Mouse (Mus musculus) spleen, adult 12 weeks (tissue): ENCODE results near the gene Aurkaip1.

Source experiments
- DNase-seq: peaks from one replicate; pipeline ENCODE4 v3.0.0; 2022; ENCODE audit warnings: low spot score

Aurkaip1 gene

DNA sequence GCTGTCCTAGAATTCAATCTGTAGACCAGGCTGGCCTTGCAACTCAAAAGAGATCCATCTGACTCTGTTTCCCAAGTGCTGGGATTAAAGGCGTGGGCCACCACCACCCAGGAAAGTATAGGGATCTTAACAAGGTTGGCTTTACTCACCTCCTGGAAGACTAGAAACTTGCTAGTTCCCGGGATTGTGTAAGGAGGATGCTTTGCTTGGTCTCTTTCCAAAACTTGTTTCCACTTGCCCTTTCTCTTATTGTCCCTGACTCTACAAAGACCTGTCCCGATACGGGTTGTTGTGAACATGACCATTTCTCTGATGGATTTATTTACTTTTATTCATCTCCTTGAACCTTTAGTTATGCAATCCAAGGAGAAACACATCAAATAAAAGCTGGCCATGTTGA, 1.2 kb upstream of the Aurkaip1 start:
- DNase-seq: no peak

DNA sequence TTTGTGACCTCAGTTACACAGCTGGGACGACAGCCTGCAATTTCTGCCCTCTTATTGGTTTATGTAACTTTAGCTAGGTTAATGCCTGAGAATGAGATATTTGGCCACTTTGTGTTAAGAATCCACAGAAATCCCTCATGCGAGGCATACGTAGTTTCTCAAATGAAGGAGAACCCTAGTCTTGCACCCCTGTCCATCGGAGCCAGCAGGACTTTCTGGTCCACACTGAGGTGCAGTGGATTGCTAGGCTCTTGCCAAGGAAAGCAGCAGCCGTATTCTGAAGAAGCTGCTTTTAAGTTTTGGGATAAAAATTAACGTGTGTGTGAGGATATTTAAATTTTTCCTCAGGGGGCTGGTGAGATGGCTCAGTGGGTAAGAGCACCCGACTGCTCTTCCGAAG, 476 bp upstream of the Aurkaip1 start:
- DNase-seq: no peak

DNA sequence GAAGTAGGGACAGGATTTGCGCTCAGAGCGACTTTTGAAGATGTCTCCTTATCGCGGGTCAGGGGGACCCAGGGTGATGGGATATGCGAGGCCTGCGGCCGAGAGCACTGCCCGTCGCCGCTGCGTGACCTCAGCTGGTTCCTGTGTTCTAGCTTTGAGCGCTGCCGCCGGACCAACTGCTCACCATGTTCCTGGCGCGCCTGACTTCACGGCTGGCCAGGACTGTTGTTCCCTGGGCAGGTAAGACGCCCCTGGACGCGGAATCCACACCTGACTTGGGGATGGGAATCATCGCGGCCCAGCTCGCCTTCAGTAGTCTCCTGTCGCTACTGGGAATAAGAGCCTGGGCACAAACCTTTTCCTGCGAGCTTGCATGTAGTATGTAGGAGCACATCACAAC, 759 bp downstream of the Aurkaip1 start:
- no peak for DNase-seq

GRCm38 (mm10) chr4:155832321-155832720, 1.2 kb downstream of the Aurkaip1 start:
- DNase-seq: no peak

DNA sequence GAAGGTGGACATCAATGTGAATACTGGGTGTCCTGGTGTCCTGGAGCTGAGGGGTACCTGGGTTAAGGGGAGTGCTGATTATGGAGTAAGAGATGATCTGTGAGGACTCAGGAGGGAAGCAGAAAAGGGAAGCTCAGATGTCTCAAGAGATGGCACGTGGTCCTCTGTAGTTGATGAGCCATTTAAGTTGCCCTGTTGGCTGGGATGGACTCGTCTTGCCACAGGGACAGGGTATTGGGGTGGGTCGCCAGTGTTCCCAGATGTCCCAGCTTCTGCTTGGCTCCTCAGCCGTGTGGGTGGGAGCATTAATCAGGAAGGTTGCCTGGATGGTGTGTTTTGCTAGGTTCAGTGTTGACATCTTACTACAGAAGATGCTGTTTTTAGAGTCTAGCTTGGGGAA, 2.2 kb downstream of the Aurkaip1 start:
- no peak for DNase-seq

- no peak for DNase-seq
Observed at GRCm38 (mm10) chr4:155833836-155834235, 2.8 kb downstream of the Aurkaip1 start.

DNA sequence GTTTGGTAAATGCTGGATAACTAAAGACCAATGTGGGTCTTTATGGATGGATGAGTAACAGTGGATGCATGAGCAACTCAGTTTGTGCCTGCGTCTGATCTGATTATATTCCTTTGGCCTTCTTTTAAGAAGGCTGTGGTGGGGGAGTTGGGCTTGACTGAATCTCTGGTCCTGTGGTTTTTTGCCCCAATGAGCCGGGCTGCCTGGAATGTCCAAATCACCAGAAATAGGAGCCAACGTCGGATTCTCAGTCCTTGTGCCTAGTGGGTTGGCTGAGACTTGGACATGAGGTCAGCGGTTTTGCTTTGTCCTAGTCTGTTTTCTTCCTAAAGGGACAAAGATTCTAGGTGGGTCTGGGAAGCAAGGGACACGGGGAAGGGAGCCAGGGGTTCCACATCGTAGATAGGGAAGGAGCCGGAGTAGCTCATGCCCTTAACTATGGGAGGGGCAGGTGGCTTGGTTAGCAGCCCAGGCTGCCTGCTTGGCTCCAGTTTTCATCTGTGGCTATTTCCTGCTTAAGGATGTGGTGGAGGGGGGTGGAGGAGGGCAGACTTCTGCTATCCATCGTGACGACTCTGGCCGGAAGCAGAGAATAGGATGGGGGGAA, 6.4 kb downstream of the Aurkaip1 start:
- no peak for DNase-seq

GRCm38 (mm10) chr4:155838187-155839153, 7.4 kb downstream of the Aurkaip1 start:
- DNase-seq: no peak

- DNase-seq: no peak
Observed at GRCm38 (mm10) chr4:155839483-155839910, 8.4 kb downstream of the Aurkaip1 start, which contains the start of gene Mxra8. Gene Mxra8 (plus strand): TSS chr4:155839680.

GRCm38 (mm10) chr4:155840076-155841002, 9.3 kb downstream of the Aurkaip1 start:
- no peak for DNase-seq

DNA sequence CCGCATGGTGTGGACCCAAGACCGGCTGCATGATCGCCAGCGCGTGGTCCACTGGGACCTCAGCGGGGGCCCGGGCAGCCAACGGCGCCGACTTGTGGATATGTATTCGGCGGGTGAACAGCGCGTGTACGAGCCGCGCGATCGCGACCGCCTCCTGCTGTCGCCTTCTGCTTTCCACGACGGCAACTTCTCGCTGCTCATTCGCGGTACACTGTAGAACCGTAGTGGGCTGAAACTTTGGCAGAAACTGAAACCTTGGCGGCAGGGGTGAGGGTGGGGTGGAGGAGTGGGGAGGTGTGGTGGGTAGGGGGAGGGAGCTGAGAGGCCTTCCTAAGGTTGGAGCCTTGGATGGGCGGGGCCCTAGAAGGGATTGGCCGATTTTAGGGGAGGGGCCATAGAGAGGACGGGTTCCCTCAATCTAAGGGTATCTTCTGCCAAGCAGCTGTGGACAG, 10.0 kb downstream of the Aurkaip1 start:
- peak; percentile 59 for DNase-seq

- no peak for DNase-seq
Observed at GRCm38 (mm10) chr4:155841651-155842270, 10.7 kb downstream of the Aurkaip1 start.

DNA sequence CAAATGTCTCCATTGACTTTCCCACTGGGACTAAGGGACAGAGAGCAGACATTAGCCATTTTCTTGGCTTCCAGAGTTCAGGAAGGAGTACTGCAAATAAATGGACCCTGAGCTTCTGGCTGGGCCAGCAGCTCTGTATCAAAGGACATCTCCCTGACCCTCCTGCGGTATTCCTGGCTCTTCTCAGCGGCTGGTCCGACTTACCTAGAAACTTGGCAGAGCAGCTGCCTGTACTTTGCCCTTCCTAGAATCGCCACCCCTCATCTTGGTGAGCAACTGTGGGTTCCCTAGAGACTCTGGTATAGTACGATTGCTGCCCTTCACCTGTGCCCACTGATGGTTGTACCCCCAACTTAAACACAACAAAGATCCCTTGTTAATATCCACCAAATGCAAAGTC, 12.2 kb downstream of the Aurkaip1 start:
- no peak for DNase-seq

DNA sequence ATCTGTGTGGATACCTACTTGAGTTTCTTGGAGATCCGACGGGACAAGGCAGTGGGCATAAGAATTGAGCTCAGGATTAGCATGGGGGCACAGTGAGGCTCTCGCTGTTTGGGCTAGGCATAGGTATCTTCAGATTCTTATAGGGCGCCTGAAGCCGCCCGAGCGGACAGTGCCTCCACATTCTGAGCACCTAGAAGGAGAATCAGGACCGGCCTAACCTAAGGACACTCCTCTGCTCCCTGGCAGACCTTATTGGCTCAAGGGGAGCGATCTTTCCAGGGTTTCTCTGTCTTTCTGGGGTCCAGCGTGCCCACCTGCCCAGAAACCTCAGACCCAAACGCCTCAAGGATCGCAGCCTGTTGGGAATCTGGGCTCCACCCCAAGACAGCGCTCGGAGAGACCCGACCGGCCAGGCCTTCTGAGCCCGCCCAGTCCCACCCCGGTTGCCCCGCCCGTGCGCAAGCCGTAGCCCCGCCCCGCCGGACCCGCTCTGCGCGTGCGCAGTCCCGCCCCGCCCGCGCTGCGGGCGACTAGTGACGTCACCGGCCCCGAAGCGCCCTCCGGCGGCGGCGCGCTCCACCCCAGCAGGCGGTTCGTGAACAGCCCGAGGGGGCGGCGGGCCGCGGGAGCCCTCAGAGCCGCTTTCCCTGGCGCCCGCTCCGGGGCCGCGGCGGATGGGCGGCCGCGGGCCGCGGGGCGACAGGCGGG, 16.0 kb downstream of the Aurkaip1 start, which contains the start of gene Dvl1:
Gene Dvl1 (plus strand): TSS at position 532 of the 708 bp plus-strand sequence.
- DNase-seq: peak; percentile 94

DNA sequence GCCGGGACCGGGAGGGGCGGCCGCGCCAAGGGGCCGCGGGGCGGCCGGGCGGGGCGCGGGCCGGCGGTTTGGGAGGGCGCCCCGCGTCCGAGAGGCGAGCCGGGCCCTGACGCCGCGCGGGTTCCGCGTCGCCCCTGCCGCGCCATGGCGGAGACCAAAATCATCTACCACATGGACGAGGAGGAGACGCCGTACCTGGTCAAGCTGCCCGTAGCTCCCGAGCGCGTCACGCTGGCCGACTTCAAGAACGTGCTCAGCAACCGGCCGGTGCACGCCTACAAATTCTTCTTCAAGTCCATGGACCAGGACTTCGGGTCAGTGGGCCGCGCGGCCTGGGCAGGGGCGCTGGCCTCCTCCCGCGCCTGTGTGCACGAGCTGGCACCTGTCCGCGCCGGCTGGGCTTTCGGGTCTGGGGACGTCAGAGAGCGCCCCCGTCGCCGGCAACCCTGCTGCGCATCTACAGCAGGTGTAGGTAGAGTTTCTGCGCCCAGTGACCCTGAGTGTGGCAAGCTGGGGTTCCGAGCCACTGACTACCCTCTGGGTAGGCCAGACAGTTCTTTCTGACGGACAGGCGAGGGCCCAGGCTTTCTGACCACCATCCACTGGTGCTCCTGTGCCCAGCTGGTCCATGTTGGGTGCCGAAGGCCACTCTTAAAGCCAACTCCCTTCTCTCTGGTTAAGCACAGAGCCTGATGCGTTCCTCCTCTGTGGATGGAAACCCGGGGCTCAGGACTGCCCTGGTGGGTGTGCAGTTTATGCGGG, 16.7 kb downstream of the Aurkaip1 start:
- DNase-seq: no peak

- DNase-seq: no peak
Observed at GRCm38 (mm10) chr4:155848434-155849095, 17.5 kb downstream of the Aurkaip1 start.

- DNase-seq: no peak
Observed at GRCm38 (mm10) chr4:155849391-155849790, 18.3 kb downstream of the Aurkaip1 start.

DNA sequence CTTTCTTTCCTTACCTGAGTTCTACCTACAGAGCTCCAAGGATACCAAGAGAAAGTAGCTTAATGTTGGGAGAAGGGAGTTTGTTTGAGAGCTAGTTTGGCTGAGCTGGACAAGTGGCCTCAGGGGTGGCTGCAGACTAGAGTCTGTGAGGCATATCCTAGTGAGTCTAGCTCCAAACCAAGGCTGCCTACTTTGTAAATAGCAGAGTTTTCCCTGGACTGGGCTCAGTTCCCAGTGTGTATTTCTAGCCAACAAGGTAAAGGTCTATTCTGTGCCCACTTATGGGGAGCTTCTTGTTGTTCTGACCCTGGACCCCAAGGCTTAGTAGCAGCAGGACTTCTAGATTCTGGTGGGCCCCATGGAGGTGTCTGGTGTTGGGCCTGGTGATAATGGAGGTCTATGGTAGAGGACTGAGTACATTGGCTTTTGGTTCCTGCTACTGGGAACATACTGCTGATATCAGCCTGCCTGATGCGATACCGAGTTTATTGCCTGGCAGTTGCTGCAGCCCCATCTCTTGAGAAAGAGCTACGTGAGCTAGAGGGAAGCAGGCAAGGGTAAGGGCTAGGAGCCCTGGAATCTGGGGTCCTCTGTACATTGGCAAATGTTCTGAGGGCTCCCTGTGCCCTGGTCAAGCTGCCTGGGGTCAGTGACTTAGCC, 18.9 kb downstream of the Aurkaip1 start:
- no peak for DNase-seq

- DNase-seq: no peak
Observed at GRCm38 (mm10) chr4:155851368-155851767, 20.3 kb downstream of the Aurkaip1 start.
